Mouse (Mus musculus) forebrain, embryonic 10.5 days (tissue): ENCODE results near the gene Capzb. TPM values are rescaled to one million over a fixed set of nuclear protein-coding genes. Genes with fewer than 3 reads are reported as not detected.
A peak's percentile ranks its signal among the peaks of the same experiment; 100 is the strongest.

ENCODE experiments used
- DNase-seq: peaks from one replicate; pipeline ENCODE4 v3.0.0-alpha.2; 2017; ENCODE audit warnings: low spot score; ENCODE audit errors: extremely low spot score
- H3K27ac ChIP-seq: fragments of 300-500 bp; sonication (generic); 2 replicates; pipeline ENCODE4 v1.5.1; 2016; ENCODE audit warnings: mild to moderate bottlenecking
- H3K27me3 ChIP-seq: fragments of 300-500 bp; sonication (generic); 2 replicates; pipeline ENCODE4 v1.6.1; 2016; ENCODE audit warnings: mild to moderate bottlenecking; ENCODE audit not compliant: poor library complexity, severe bottlenecking
- H3K36me3 ChIP-seq: fragments of 300-500 bp; sonication (generic); replicated peaks from 2 replicates; pipeline ENCODE4 v1.6.1; 2016; ENCODE audit warnings: mild to moderate bottlenecking, moderate library complexity
- H3K4me1 ChIP-seq: fragments of 300-500 bp; sonication (generic); 2 replicates; pipeline ENCODE4 v1.6.1; 2016
- H3K4me3 ChIP-seq: fragments of 300-500 bp; sonication (generic); 2 replicates; pipeline ENCODE4 v1.5.1; 2016; ENCODE audit warnings: mild to moderate bottlenecking, moderate library complexity
- H3K9me3 ChIP-seq: fragments of 300-500 bp; sonication (generic); 2 replicates; pipeline ENCODE4 v1.6.1; 2016; ENCODE audit warnings: mild to moderate bottlenecking, moderate library complexity
- WGBS: fragments of 180-500 bp; shearing (Covaris S2); methylation state at CpG from one replicate; pipeline ENCODE4 v1.1.7; 2016; 5-methylcytosine and 5-hydroxymethylcytosine counted together
- polyA plus RNA-seq: library from polyadenylated mRNA; unstranded; fragments of >200 nt; fragmentation: Nextera tagmentation; extraction: Ambion mirVana; gene quantifications from 2 replicates; pipeline ENCODE4 v1.2.1, GENCODE M21; 2016

The Capzb gene
- 340 and 360 TPM in 2 replicates for polyA plus RNA-seq

GRCm38 (mm10) chr4:139192499-139193175, at the start of gene Capzb:
Capzb (plus strand) TSS chr4:139192899.
- H3K27me3 ChIP-seq = no peaks in the 10 kb centered on the region
- H3K9me3 ChIP-seq = no peaks in the 10 kb centered on the region
- H3K36me3 ChIP-seq = 0 out of 2 replicates have a peak, but pooled peaks cover 7% of the 10 kb centered on the region
- H3K4me1 ChIP-seq = peaks cover 55% of the 10 kb centered on the region
- peak within 1 kb of the TSS; percentile 97 for H3K27ac ChIP-seq
- DNase-seq = peak; percentile 98
- peak within 1 kb of the TSS; percentile 78 for H3K4me3 ChIP-seq
- WGBS = under 1% methylated on average over 63 of the region's 69 CpGs

- peak overlapping the region; percentile 74 for H3K27ac ChIP-seq
- peaks cover 10% of the 10 kb centered on the region for H3K4me1 ChIP-seq
- peak overlapping the region; percentile 11; the same call in 1 of the 2 replicates for H3K4me3 ChIP-seq
- peaks cover 6% of the 10 kb centered on the region for H3K9me3 ChIP-seq
- no peaks in the 10 kb centered on the region for H3K27me3 ChIP-seq
- no peaks in the 10 kb centered on the region for H3K36me3 ChIP-seq
- DNase-seq = peak; percentile 57
- 42% methylated on average over 9 of the region's 9 CpGs for WGBS
These were observed 49.7 kb upstream of the Capzb start for GRCm38 (mm10) chr4:139142985-139143384.

DNA sequence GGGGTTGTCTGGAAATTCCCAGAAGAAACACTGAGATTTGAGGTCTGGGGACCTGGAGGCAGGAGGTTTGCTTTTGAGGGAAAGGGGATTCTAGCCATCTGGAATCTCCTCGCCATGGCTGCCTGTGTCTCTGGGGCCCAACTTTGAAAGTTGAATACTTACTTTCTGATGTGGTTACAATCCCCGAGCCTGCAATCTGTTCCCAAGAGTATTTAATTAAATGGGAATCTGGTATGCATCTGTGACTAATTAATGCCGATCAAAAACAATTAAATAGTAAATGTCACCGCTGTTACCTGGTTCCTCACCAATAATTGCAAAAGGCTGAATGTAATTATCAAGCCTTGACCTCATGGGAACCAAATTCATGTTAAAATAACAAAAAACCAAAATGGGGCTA, 48.1 kb upstream of the Capzb start:
- Histone ChIP-seq H3K4me1 (peaks cover 10% of the 10 kb centered on the region), H3K36me3 (no peaks in the 10 kb centered on the region), H3K4me3 (no peak overlapping the region), H3K27me3 (no peaks in the 10 kb centered on the region), H3K27ac (no peak overlapping the region), H3K9me3 (peaks cover 16% of the 10 kb centered on the region)
- no peak for DNase-seq
- 72% methylated on average over 4 of the region's 4 CpGs for WGBS

- no peaks in the 10 kb centered on the region for H3K27me3 ChIP-seq
- no peak for DNase-seq
- 90% methylated on average over 11 of the region's 11 CpGs for WGBS
- no peak overlapping the region for H3K27ac ChIP-seq
- no peaks in the 10 kb centered on the region for H3K36me3 ChIP-seq
- no peak overlapping the region for H3K4me3 ChIP-seq
- H3K4me1 ChIP-seq = peaks cover 10% of the 10 kb centered on the region
- peaks cover 16% of the 10 kb centered on the region for H3K9me3 ChIP-seq
These were observed 47.5 kb upstream of the Capzb start for GRCm38 (mm10) chr4:139145156-139145555.

- DNase-seq = no peak
- H3K27me3 ChIP-seq = no peaks in the 10 kb centered on the region
- H3K36me3 ChIP-seq = no peaks in the 10 kb centered on the region
- H3K9me3 ChIP-seq = peaks cover 25% of the 10 kb centered on the region
- no peak overlapping the region for H3K4me3 ChIP-seq
- peaks cover 10% of the 10 kb centered on the region for H3K4me1 ChIP-seq
- H3K27ac ChIP-seq = no peak overlapping the region
- WGBS = 87% methylated on average over 5 of the region's 5 CpGs
These were observed 45.9 kb upstream of the Capzb start for GRCm38 (mm10) chr4:139146760-139147159.

- Histone ChIP-seq H3K4me3 (no peak overlapping the region), H3K27ac (no peak overlapping the region), H3K4me1 (no peaks in the 10 kb centered on the region), H3K9me3 (peaks cover 25% of the 10 kb centered on the region), H3K27me3 (no peaks in the 10 kb centered on the region), H3K36me3 (no peaks in the 10 kb centered on the region)
- no peak for DNase-seq
- WGBS = 70% methylated on average over 6 of the region's 6 CpGs
These were observed 41.3 kb upstream of the Capzb start for GRCm38 (mm10) chr4:139151370-139151769.

DNA sequence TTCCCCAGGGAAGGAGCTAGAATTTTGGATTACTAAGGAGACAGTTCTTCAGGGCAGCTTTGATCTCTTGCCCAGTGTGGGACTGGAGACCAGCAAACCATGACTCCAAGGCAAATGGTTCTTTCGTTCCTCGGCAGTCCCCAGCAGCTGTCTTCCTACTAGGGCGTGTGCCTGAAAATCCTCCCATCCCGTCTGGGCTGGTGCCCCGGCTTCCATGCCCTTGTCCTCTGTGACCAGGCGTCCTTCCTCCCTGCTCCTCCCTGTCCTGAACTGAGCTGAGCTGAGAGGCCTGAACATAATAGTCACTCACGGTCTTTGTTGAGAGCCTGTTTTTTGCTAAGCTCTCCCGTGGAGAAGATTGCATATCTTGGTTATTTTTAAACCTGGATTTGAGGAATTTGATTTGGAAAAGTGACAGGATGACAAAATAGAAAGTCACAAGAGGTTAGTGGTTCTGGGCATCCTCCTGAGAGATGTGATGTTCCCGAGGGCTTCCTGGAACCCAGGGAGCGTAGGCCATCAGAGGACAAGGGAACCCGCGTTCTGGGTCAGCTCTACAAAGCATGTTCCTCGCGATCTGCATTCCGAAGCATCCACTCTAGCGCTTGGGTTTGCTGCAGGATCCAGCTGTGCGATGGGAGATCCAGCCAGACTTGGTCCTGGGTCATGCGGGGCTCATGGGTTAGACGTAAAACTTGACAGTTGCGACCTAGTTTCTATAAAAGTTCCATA, 38.0 kb upstream of the Capzb start:
- no peak overlapping the region for H3K4me3 ChIP-seq
- no peaks in the 10 kb centered on the region for H3K4me1 ChIP-seq
- H3K27me3 ChIP-seq = no peaks in the 10 kb centered on the region
- H3K27ac ChIP-seq = no peak overlapping the region
- WGBS = 84% methylated on average over 20 of the region's 20 CpGs
- no peak for DNase-seq
- H3K36me3 ChIP-seq = no peaks in the 10 kb centered on the region
- H3K9me3 ChIP-seq = peaks cover 9% of the 10 kb centered on the region; the same call in 1 of the 2 replicates

DNA sequence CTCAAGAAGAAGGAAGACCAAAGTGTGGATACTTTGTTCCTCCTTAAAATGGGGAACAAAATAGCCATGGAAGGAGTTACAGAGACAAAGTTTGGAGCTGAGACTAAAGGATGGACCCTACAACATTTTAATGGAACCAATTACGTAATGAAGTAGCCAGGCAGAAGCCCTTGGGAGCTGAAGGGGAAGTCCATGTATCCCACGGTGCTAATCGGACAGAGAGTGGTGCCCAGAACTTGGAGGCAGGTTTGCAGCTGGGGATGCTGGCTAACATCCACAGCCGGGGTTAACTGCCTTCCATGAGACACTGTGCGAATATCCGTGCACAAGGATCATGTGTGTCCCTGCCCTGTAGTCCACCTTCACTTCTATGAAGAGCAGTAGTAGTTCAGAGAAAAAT, 36.2 kb upstream of the Capzb start:
- H3K27ac ChIP-seq = no peak overlapping the region
- H3K4me1 ChIP-seq = no peaks in the 10 kb centered on the region
- no peak overlapping the region for H3K4me3 ChIP-seq
- no peaks in the 10 kb centered on the region for H3K27me3 ChIP-seq
- H3K9me3 ChIP-seq = peaks cover 2% of the 10 kb centered on the region; the same call in 1 of the 2 replicates
- DNase-seq = no peak
- no peaks in the 10 kb centered on the region for H3K36me3 ChIP-seq
- 90% methylated on average over 6 of the region's 6 CpGs for WGBS

DNA sequence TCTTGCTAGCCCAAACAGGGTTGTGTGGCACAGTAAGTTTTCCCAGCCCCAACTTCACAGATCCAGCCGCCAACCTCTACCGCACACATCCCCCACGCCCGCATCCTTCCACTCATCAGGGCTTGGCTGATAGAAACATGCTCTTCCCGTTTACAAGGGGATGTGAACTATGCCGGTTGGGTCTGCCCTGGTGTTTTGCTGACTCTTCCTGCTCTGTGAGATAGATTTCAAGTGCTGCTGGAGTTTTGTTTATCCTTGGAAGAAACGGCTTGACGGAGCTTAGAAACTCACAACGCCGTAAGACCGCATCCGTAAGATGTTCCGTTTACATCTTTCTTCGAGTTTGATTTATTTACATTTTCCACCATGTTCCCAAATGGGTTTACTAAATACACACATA, 34.3 kb upstream of the Capzb start:
- WGBS = 91% methylated on average over 14 of the region's 14 CpGs

GRCm38 (mm10) chr4:139161076-139161475, 31.6 kb upstream of the Capzb start:
- no peaks in the 10 kb centered on the region for H3K36me3 ChIP-seq
- no peak overlapping the region for H3K27ac ChIP-seq
- H3K9me3 ChIP-seq = no peaks in the 10 kb centered on the region
- no peaks in the 10 kb centered on the region for H3K27me3 ChIP-seq
- no peak overlapping the region for H3K4me3 ChIP-seq
- WGBS = 72% methylated on average over 2 of the region's 2 CpGs
- H3K4me1 ChIP-seq = no peaks in the 10 kb centered on the region
- DNase-seq = no peak

More for the DNA sequence above, 34.3 kb upstream of the Capzb start:
- Histone ChIP-seq H3K27ac (no peak overlapping the region), H3K27me3 (no peaks in the 10 kb centered on the region), H3K4me1 (no peaks in the 10 kb centered on the region), H3K9me3 (no peaks in the 10 kb centered on the region), H3K36me3 (no peaks in the 10 kb centered on the region), H3K4me3 (no peak overlapping the region)
- no peak for DNase-seq

- no peak for DNase-seq
- H3K4me3 ChIP-seq = no peak overlapping the region
- H3K36me3 ChIP-seq = no peaks in the 10 kb centered on the region
- 0 out of 2 replicates have a peak, but pooled peaks cover under 1% of the 10 kb centered on the region for H3K4me1 ChIP-seq
- WGBS = 90% methylated on average over 6 of the region's 6 CpGs
- H3K9me3 ChIP-seq = no peaks in the 10 kb centered on the region
- no peaks in the 10 kb centered on the region for H3K27me3 ChIP-seq
- no peak overlapping the region for H3K27ac ChIP-seq
These were observed 28.6 kb upstream of the Capzb start for GRCm38 (mm10) chr4:139164082-139164481.

DNA sequence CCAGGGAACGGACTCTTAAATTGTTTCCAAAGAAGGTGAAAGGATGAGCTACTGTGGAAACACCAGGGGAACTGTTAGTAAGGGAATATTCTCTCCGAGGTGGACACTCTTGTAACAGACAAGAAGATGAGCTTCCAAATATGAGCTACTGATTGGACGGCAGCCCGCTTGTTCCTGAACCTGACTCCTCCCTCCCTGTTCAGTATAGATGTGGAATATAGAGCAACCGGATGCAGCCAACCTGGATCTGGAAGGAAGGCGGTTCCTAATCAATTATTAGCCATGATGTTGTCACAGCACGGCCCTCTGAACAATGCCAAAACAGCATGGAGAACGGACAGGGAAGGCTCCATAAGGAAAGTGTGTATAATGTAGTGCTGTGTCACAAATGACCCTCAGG, 27.4 kb upstream of the Capzb start:
- H3K36me3 ChIP-seq = no peaks in the 10 kb centered on the region
- WGBS = 92% methylated on average over 8 of the region's 8 CpGs
- H3K4me1 ChIP-seq = peaks cover 13% of the 10 kb centered on the region
- H3K27ac ChIP-seq = no peak overlapping the region
- no peaks in the 10 kb centered on the region for H3K9me3 ChIP-seq
- no peak for DNase-seq
- H3K4me3 ChIP-seq = no peak overlapping the region
- no peaks in the 10 kb centered on the region for H3K27me3 ChIP-seq

DNA sequence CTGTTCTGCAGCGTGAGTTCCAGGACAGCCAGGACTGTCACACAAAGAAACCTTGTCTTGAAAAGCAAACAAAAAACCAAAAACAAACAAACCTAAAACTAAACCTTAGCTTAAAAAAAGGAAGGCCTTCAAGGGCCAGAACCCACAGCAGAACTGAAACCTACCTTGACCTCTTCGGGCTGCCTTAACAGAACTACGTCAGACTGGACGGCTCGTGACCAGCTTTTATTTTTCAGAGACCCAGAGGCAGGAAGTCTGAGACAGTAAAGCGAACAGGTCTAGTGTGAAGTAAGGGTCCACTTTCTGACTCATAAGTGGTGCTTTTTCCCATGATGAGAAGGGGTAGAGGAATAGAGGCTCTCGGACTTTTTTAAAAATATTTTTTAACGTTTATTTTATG, 26.5 kb upstream of the Capzb start:
- no peak overlapping the region for H3K27ac ChIP-seq
- no peak overlapping the region for H3K4me3 ChIP-seq
- WGBS = 89% methylated on average over 8 of the region's 8 CpGs
- H3K27me3 ChIP-seq = no peaks in the 10 kb centered on the region
- H3K4me1 ChIP-seq = peaks cover 13% of the 10 kb centered on the region
- DNase-seq = no peak
- H3K36me3 ChIP-seq = no peaks in the 10 kb centered on the region
- H3K9me3 ChIP-seq = no peaks in the 10 kb centered on the region
